Mouse (Mus musculus) inflammation-experienced regulatory T-cells, adult 6 months (primary cell): Measurements from ENCODE around the gene Ffar2. TPM values are rescaled to one million over a fixed set of nuclear protein-coding genes. Genes with fewer than 3 reads are reported as not detected.
"Not testable (repeated sequence)": the region's sequence is repeated elsewhere in the genome, so short reads cannot be mapped to it uniquely, and the experiment has no call there.

Experiments
- ATAC-seq: one replicate; pipeline ENCODE4 v1.8.0; 2017
- polyA plus RNA-seq, 3 experiments: library from polyadenylated mRNA; unstranded; fragments of 100-300 nt; shearing (Covaris generic); gene quantifications; one replicate each; pipeline ENCODE4 v1.2.1; 2017

Ffar2 gene
- 1 to 10 TPM in 1 of 3 experiments, under 1 TPM in 2; 0.50 to 3.1 (median 0.82) TPM for polyA plus RNA-seq

- no peak for ATAC-seq
Observed at GRCm38 (mm10) chr7:30823675-30824074, at the start of gene Ffar2. Ffar2 (minus strand) TSS chr7:30823775.

- no peak for ATAC-seq
Observed at GRCm38 (mm10) chr7:30873083-30873482, 49.5 kb upstream of the Ffar2 start.

GRCm38 (mm10) chr7:30863386-30863785, 39.8 kb upstream of the Ffar2 start:
- no peak for ATAC-seq

GRCm38 (mm10) chr7:30861464-30861863, 37.9 kb upstream of the Ffar2 start, which contains the start of gene Ffar1:
Ffar1 (minus strand) TSS chr7:30861564.
- ATAC-seq = no peak

GRCm38 (mm10) chr7:30859635-30860402, 36.2 kb upstream of the Ffar2 start:
- peak; percentile 25 for ATAC-seq

GRCm38 (mm10) chr7:30859290-30859634, 35.7 kb upstream of the Ffar2 start:
- no peak for ATAC-seq

GRCm38 (mm10) chr7:30857746-30858145, 34.2 kb upstream of the Ffar2 start:
- ATAC-seq = no peak

- no peak for ATAC-seq
Observed at GRCm38 (mm10) chr7:30856078-30856477, 32.5 kb upstream of the Ffar2 start, which contains the start of gene Ffar3. Ffar3 (minus strand) TSS chr7:30856178.

GRCm38 (mm10) chr7:30851421-30851820, 27.8 kb upstream of the Ffar2 start:
- ATAC-seq = no peak

- ATAC-seq = no peak
Observed at GRCm38 (mm10) chr7:30847934-30848333, 24.4 kb upstream of the Ffar2 start.

- no peak for ATAC-seq
Observed at GRCm38 (mm10) chr7:30847386-30847785, 23.8 kb upstream of the Ffar2 start.

- no peak for ATAC-seq
Observed at GRCm38 (mm10) chr7:30846505-30847053, 23.0 kb upstream of the Ffar2 start.

- no peak for ATAC-seq
Observed at GRCm38 (mm10) chr7:30844676-30845297, 21.2 kb upstream of the Ffar2 start.

- no peak for ATAC-seq
Observed at GRCm38 (mm10) chr7:30842092-30842491, 18.5 kb upstream of the Ffar2 start.

GRCm38 (mm10) chr7:30841379-30841778, 17.8 kb upstream of the Ffar2 start:
- ATAC-seq = no peak

- ATAC-seq = no peak
Observed at GRCm38 (mm10) chr7:30840306-30840705, 16.7 kb upstream of the Ffar2 start.

GRCm38 (mm10) chr7:30837277-30837676, 13.7 kb upstream of the Ffar2 start:
- no peak for ATAC-seq

GRCm38 (mm10) chr7:30832684-30833083, 9.1 kb upstream of the Ffar2 start:
- not testable (repeated sequence) for ATAC-seq

- ATAC-seq = no peak
Observed at GRCm38 (mm10) chr7:30832261-30832660, 8.7 kb upstream of the Ffar2 start.

GRCm38 (mm10) chr7:30829428-30829827, 5.9 kb upstream of the Ffar2 start:
- ATAC-seq = no peak

- ATAC-seq = not testable (repeated sequence)
Observed at GRCm38 (mm10) chr7:30828871-30829270, 5.3 kb upstream of the Ffar2 start.

- ATAC-seq = no peak
Observed at GRCm38 (mm10) chr7:30826660-30827059, 3.1 kb upstream of the Ffar2 start.

- ATAC-seq = no peak
Observed at GRCm38 (mm10) chr7:30824306-30824705, 731 bp upstream of the Ffar2 start.

- ATAC-seq = no peak
Observed at GRCm38 (mm10) chr7:30821532-30821931, 2.0 kb downstream of the Ffar2 start.
